Mouse (Mus musculus) thymus, adult 2 months (tissue): ENCODE measurements around the gene Defa25. TPM values are rescaled to one million over a fixed set of nuclear protein-coding genes. Genes with fewer than 3 reads are reported as not detected.
"Not testable (repeated sequence)": the region's sequence is repeated elsewhere in the genome, so short reads cannot be mapped to it uniquely, and the experiment has no call there.

ENCODE experiments used
- DNase-seq: peaks from one replicate; pipeline ENCODE4 v3.0.0; 2021
- H3K27ac ChIP-seq: fragments of 200-500 bp; 2 replicates; pipeline ENCODE4 v1.5.1; 2012; ENCODE audit warnings: low read length, control low read depth; ENCODE audit not compliant: control insufficient read depth, insufficient read depth
- H3K27me3 ChIP-seq: fragments of 200-500 bp; 2 replicates; pipeline ENCODE4 v1.6.1; 2012; ENCODE audit warnings: mild to moderate bottlenecking, low read length, moderate library complexity, mixed read lengths; ENCODE audit not compliant: control insufficient read depth, insufficient read depth
- H3K36me3 ChIP-seq: fragments of 200-500 bp; 2 replicates; pipeline ENCODE4 v1.6.1; 2012; ENCODE audit warnings: mild to moderate bottlenecking, low read length, moderate library complexity; ENCODE audit not compliant: control insufficient read depth, insufficient read depth
- H3K4me1 ChIP-seq: fragments of 200-500 bp; replicated peaks from 2 replicates; pipeline ENCODE4 v1.6.1; 2012; ENCODE audit warnings: low read length; ENCODE audit not compliant: control insufficient read depth, insufficient read depth
- H3K4me3 ChIP-seq: fragments of 200-500 bp; 2 replicates; pipeline ENCODE4 v1.5.1; 2012; ENCODE audit warnings: mild to moderate bottlenecking, low read length, control low read depth, moderate library complexity; ENCODE audit not compliant: control insufficient read depth, insufficient read depth
- CTCF ChIP-seq: fragments of 200-500 bp; IDR thresholded peaks from 2 replicates; pipeline ENCODE4 v1.5.1; 2012; ENCODE audit warnings: mild to moderate bottlenecking, control low read depth, low read length, moderate library complexity, borderline replicate concordance; ENCODE audit not compliant: control insufficient read depth, poor library complexity, insufficient read depth; ENCODE audit errors: extremely low read depth
- POLR2A ChIP-seq: fragments of 200-500 bp; IDR thresholded peaks from 2 replicates; pipeline ENCODE4 v1.6.1; 2012; ENCODE audit warnings: mild to moderate bottlenecking, low read length, control low read depth, moderate library complexity; ENCODE audit not compliant: control insufficient read depth, poor library complexity, insufficient read depth; ENCODE audit errors: extremely low read depth
- WGBS: fragments of 180-500 bp; shearing (Covaris S2); methylation state at CpG from one replicate; pipeline ENCODE4 v1.1.7; 2018; 5-methylcytosine and 5-hydroxymethylcytosine counted together
- polyA plus RNA-seq: library from polyadenylated mRNA; depleted of rRNA; stranded (reverse); fragments of >200 nt; gene quantifications from 2 replicates; pipeline ENCODE4 v1.2.3, GENCODE M21; 2012; rRNA removed

Gene Defa25
- not detected in 2 replicates for polyA plus RNA-seq

- H3K36me3 ChIP-seq, H3K4me3 ChIP-seq, DNase-seq, H3K27me3 ChIP-seq, H3K27ac ChIP-seq, H3K4me1 ChIP-seq: not testable (repeated sequence)
Observed at GRCm38 (mm10) chr8:21084142-21084541, at the start of gene Defa25. Gene Defa25, plus strand, starts transcription at chr8:21084442.

- not testable (repeated sequence) for DNase-seq, H3K4me3 ChIP-seq, H3K27ac ChIP-seq, H3K4me1 ChIP-seq, H3K36me3 ChIP-seq, H3K27me3 ChIP-seq
- no CpG with 5 or more reads among the region's 1 CpGs for WGBS
Observed at GRCm38 (mm10) chr8:21054747-21055146, 29.5 kb upstream of the Defa25 start, which contains the start of gene Defa23. Gene Defa23, plus strand, starts transcription at chr8:21055047.

- H3K4me3 ChIP-seq, H3K27me3 ChIP-seq, DNase-seq, H3K36me3 ChIP-seq, H3K4me1 ChIP-seq, H3K27ac ChIP-seq: not testable (repeated sequence)
- 82% methylated on average over 1 of the region's 1 CpGs for WGBS
Observed at GRCm38 (mm10) chr8:21064738-21065137, 19.5 kb upstream of the Defa25 start, which contains the start of gene Defa35. Gene Defa35, plus strand, starts transcription at chr8:21065038.

- DNase-seq: no peak
- H3K27ac ChIP-seq: no peak overlapping the region
- WGBS: 38% methylated on average over 4 of the region's 4 CpGs
- H3K27me3 ChIP-seq: no peaks in the 10 kb centered on the region
- no peak overlapping the region for H3K4me3 ChIP-seq
- no peaks in the 10 kb centered on the region for H3K4me1 ChIP-seq
- TF ChIP-seq POLR2A (no peak), CTCF (no peak)
- H3K36me3 ChIP-seq: no peaks in the 10 kb centered on the region
Observed at GRCm38 (mm10) chr8:21093106-21093505, 8.9 kb downstream of the Defa25 start.

- not testable (repeated sequence) for DNase-seq, H3K27me3 ChIP-seq, H3K27ac ChIP-seq, H3K4me1 ChIP-seq, H3K4me3 ChIP-seq, H3K36me3 ChIP-seq
- WGBS: 86% methylated on average over 1 of the region's 2 CpGs
Observed at GRCm38 (mm10) chr8:21095950-21096349, 11.7 kb downstream of the Defa25 start, which contains the start of gene Gm14851. Gene Gm14851, minus strand, starts transcription at chr8:21096050.

- not testable (repeated sequence) for H3K36me3 ChIP-seq, DNase-seq, H3K27me3 ChIP-seq, H3K4me3 ChIP-seq, H3K4me1 ChIP-seq, H3K27ac ChIP-seq
- WGBS: 58% methylated on average over 3 of the region's 3 CpGs
Observed at GRCm38 (mm10) chr8:21134342-21134741, 50.1 kb downstream of the Defa25 start, which contains the start of gene Defa30. Gene Defa30, plus strand, starts transcription at chr8:21134642.

Other genes with a start within 250 kb of the Defa25 start
- gene Defb33, start 191.8 kb upstream of the Defa25 start, polyA plus RNA-seq: not detected in 2 replicates
- 0.51 and 1.2 TPM in 2 replicates for gene Gm15056, start 181.8 kb upstream of the Defa25 start, polyA plus RNA-seq
- gene Gm6040, start 162.4 kb upstream of the Defa25 start, polyA plus RNA-seq: not detected in 2 replicates
- gene AY761185, start 139.7 kb upstream of the Defa25 start, polyA plus RNA-seq: 1.3 TPM in 1 of 2 replicates, not detected in the other
- not detected in 2 replicates for gene Defa21, start 58.9 kb upstream of the Defa25 start, polyA plus RNA-seq
- not detected in 2 replicates for gene Defa23, start 29.4 kb upstream of the Defa25 start, polyA plus RNA-seq
- 0.58 TPM in 1 of 2 replicates, not detected in the other for gene Defa35, start 19.4 kb upstream of the Defa25 start, polyA plus RNA-seq
- gene Gm14851, start 11.6 kb downstream of the Defa25 start, polyA plus RNA-seq: not detected in 2 replicates
- not detected in 2 replicates for gene Defa30, start 50.2 kb downstream of the Defa25 start, polyA plus RNA-seq
- gene Defa22, start 77.8 kb downstream of the Defa25 start, polyA plus RNA-seq: 0.39 TPM in 1 of 2 replicates, not detected in the other
- gene Defa31, start 107.2 kb downstream of the Defa25 start, polyA plus RNA-seq: not detected in 2 replicates
- not detected in 2 replicates for gene Gm15293, start 117.1 kb downstream of the Defa25 start, polyA plus RNA-seq
- gene Gm15292, start 165.3 kb downstream of the Defa25 start, polyA plus RNA-seq: not detected in 2 replicates
- gene Defa27, start 231.1 kb downstream of the Defa25 start, polyA plus RNA-seq: not detected in 2 replicates
- gene Defa29, start 242.6 kb downstream of the Defa25 start, polyA plus RNA-seq: 0.62 TPM in 1 of 2 replicates, not detected in the other